Mouse (Mus musculus) thymus, adult 2 months (tissue): ENCODE results near the gene Sass6.

ENCODE experiments used
- CTCF ChIP-seq: fragments of 200-500 bp; IDR thresholded peaks from 2 replicates; pipeline ENCODE4 v1.5.1; 2012; ENCODE audit warnings: mild to moderate bottlenecking, control low read depth, low read length, moderate library complexity, borderline replicate concordance; ENCODE audit not compliant: control insufficient read depth, poor library complexity, insufficient read depth; ENCODE audit errors: extremely low read depth
- POLR2A ChIP-seq: fragments of 200-500 bp; IDR thresholded peaks from 2 replicates; pipeline ENCODE4 v1.6.1; 2012; ENCODE audit warnings: mild to moderate bottlenecking, low read length, control low read depth, moderate library complexity; ENCODE audit not compliant: control insufficient read depth, poor library complexity, insufficient read depth; ENCODE audit errors: extremely low read depth

DNA sequence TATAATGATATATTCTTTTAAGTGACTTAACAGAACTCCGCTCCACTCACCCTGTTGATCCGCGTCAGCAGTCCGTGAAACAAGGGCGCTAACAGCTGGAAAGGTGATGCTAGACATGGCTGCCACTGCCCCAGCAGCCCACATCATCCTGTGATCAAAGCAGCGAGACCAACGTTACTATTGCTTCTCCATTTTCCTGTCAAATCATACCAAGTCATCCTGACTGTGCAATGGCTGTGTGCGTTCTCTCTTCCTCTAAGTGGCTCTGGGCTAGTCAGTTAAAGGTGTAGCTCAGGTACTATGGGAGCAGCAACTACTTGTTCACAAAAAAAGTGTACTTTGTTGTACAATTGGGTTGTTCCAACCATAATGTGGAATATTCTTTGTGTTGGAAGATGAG, 40.1 kb downstream of the Sass6 start:
- no peak for TF ChIP-seq CTCF
- TF ChIP-seq POLR2A = no peak
